Mouse (Mus musculus): ENCODE measurements at regions not wholly inside any gene's neighbourhood (a gene's known extent, or its start where the extent isn't known, plus 50 kb on each side); places are given as distances from the start of the nearest gene placed in this dataset.
A peak's percentile ranks its signal among the peaks of the same experiment; 100 is the strongest.

GRCm38 (mm10) chr3:117520461-117520860 is 54.2 kb upstream of the Plppr5 start:
- DNase-seq (ENCODE audit: low spot score) = no peak

GRCm38 (mm10) chr3:117508090-117508489 is 66.5 kb upstream of the Plppr5 start:
- no peak for DNase-seq (ENCODE audit: low spot score)

GRCm38 (mm10) chr3:117506151-117506723 is 68.4 kb upstream of the Plppr5 start:
- DNase-seq (ENCODE audit: low spot score) = no peak

DNA sequence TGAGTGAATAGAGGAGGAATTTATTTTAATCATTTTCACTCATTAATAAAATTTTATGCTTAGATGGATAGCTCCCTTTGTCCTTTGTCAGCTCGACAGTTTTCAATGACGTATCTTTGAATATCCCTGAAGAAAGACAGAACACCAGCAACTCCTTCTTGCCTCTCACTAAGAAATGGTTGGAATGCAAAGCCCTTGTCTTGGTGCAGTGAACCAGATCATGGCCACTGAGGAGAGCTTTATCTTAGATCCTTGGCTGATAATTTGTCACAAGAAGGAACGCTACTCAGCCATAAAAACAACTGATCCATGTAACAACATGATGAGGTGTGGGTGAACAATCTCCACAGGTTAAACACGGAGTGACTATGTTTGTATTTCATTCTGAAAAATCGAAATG is 73.5 kb upstream of the Plppr5 start:
- no peak for DNase-seq (ENCODE audit: low spot score)

GRCm38 (mm10) chr3:117498138-117498897 is 76.3 kb upstream of the Plppr5 start:
- DNase-seq (ENCODE audit: low spot score) = no peak

- DNase-seq (ENCODE audit: low spot score) = peak; percentile 48
These were observed 80.5 kb upstream of the Plppr5 start for GRCm38 (mm10) chr3:117494118-117494517.

DNA sequence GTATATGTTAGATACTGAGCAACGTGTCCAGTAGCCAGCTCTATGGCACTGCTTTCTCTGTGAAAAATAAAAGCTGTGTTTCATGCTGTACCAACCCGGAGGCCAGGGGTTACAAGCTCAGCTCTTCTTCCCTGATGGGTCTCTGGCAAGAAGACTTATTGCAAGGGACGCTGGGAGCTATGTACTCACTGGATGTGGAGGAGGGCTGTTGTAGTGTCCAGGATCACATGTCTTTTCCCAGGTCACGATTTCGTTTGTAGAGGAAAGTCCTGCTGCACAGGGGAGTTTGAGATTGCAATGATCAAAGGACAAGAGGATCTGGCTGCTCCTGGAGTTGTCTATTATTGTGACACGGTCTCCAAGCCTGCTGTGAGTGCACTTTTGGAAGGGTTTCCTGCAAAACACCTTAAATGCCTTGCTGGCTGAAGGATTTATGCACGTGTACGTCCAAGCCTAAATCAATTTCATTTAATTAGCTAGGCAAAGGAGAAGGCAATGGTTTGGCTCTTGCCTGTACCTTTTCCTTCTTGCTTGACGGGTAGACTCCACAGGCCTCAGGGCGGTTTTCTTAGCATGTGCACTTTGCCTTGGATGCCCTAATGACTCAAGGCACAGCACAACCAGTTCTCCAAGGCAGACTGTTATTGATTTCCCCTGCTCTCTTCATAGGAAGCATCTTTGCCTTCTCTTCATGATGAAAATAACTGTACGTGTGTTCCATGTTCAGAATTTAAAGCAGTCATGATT is 87.2 kb upstream of the Plppr5 start:
- DNase-seq (ENCODE audit: low spot score) = no peak

- DNase-seq (ENCODE audit: low spot score) = no peak
These were observed 88.3 kb upstream of the Plppr5 start for GRCm38 (mm10) chr3:117486351-117486750.

DNA sequence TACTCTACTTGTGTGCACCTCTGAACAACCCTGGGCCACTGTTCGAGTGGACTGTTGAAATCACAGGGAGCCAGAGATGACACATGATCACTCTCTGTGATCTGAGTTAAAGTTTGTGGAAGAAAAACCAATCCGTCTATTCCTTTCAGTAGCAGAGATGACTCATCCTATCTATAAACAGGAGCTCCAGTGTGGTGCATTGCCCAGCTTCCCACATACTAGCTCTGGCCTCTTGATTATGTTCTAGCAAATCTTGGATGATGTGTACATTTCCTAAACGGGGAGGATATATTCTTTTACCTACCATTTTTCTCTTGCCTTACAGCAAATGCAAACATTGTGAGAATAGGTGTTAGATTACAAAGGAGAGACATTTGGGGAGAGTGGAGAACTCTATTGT is 94.5 kb upstream of the Plppr5 start:
- DNase-seq (ENCODE audit: low spot score) = no peak

DNA sequence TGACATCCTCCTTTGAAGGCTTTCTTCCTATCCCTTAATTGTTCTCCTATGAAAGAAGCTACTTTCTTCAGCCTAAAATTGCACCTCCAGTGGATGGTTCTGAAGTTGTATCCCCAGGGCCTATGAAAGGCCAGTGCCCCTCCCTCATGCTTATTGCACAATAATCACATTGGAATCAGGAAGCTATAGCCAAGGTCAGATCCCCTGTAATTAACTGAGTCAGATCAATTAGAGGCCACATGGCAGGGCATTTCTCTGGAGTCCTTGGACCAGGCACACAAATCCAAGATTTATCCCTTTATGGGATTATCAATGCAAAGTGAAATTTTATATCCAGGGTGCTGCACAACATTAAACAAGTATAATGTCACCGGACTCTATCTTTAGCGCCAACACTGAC is 98.8 kb upstream of the Plppr4 start:
- DNase-seq (ENCODE audit: low spot score) = no peak

DNA sequence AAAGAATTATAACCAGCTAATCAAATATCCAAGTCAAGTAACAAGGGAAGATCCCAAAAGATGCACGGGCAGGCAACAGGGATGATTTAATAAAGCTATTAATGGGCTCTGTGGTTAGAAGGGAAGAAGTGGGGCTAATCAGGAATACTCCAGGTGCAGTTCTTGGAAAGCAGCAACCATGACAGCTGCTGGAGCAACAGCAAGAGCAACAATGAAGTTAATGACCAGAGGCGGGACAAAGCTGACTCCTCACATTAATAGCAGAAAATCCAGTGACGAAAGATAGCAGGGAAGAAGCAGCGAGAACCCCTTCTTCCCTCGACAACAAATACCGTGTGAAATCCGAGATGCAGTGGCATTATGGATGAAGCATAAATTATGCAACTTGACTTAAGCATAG is 89.9 kb upstream of the Plppr4 start:
- no peak for DNase-seq (ENCODE audit: low spot score)

DNA sequence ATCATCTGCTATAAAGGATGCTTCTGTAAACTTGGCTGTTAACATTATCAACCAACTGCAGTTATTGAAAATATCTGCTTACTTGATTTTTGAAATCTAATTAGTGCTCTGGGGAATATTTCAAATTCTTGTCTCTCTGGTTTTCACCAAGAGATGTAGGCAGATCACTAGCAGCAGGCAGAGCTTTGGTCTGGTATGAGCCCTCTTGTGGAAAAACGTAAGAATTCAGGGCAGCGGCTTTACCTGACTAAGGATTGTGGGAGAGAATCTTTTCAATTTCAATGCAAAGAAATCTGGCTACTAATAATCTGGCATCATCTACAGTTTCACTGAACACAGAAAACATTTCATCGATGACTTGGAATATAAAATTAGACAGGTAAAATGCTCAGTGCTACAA is 81.2 kb upstream of the Plppr4 start:
- no peak for DNase-seq (ENCODE audit: low spot score)

GRCm38 (mm10) chr3:117440294-117440693 is 79.6 kb upstream of the Plppr4 start:
- no peak for DNase-seq (ENCODE audit: low spot score)

DNA sequence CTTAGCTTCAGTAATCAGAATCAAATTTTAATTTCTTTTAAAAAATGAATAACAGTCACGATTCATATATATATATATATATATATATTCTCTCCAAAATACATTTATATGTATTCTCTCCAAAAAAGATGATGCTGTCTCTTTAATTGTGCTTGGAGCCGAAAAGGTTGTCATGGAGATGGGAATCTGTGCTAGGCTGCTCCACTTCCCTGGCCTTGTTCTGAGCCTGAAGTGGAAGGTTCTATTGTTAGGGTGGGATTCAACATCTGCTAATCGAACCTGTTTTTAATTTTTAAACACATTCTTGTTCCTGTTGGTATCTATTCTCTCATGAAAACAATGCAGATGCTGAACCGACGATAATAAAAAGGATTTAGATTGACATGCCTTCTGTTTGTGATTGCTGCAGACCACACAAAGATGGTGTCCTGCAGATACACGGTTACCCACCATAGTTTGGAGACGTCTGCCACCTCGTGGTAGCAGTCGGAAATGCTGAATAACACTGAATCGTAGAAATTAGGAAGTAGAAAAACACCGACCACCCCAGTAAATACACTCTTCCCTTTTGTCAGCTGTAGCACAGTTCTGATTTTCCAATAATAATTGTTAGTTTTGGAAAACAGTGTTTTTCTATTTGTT is 77.9 kb upstream of the Plppr4 start:
- peak; percentile 87 for DNase-seq (ENCODE audit: low spot score)

DNA sequence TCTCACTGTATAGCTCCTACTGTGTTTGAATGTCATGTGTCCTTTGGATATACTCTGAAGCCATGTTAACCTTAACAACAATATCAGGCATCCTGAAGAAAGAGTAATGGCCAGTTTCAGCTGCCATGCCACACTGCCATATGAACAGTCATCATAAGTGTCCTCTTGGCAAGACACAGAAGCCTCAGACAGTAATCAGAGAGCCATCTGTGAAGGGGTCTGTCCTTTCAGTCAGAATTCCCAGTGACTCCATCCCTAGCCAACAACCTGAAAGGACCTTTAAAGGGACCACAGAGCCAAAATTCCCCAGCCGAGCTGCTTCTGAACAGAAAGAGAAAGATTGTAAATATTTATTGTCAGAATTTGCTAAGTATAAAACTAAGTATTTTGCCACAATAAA is 63.9 kb upstream of the Plppr4 start:
- DNase-seq (ENCODE audit: low spot score) = no peak

- DNase-seq (ENCODE audit: low spot score) = no peak
These were observed 52.4 kb upstream of the Plppr4 start for GRCm38 (mm10) chr3:117412896-117413747.

Data from layer of hippocampus, adult 11-12 months (tissue).